Mouse (Mus musculus): ENCODE data around the gene Snrnp25.

DNA sequence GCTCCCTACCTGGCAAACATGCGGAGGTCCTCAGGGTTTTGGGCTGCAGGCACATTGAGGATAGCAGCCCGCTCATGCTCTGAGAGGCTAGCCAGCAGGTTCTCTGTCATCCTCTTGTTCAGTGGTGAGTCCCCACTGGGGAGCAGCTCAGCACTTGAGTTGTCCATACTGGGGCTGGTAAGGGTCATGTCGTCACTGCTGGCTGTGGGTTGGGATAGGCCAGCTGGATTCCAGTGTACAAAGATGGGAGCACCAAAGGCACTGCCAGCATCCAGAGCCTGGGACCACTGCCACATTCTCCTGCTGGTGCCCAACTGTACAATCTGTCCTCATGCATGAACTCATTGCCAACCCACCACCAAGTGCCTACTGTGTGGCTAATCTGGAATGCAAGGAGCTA lies 28.7 kb downstream of the Snrnp25 start:
- TF ChIP-seq CTCF (IDR thresholded peaks at IDR 0.05; ENCODE audit: control insufficient read depth, insufficient read depth, low read length) = no peak
- no peak for TF ChIP-seq POLR2A (IDR thresholded peaks at IDR 0.05; ENCODE audit: borderline replicate concordance, control insufficient read depth, low read depth, low read length)

Measured in bone marrow, adult 2 months (tissue).